Mouse (Mus musculus) lung, embryonic 14.5 days (tissue): ENCODE results near the gene Urad. TPM values are rescaled to one million over a fixed set of nuclear protein-coding genes. Genes with fewer than 3 reads are reported as not detected.

Source experiments
- ATAC-seq: fragments of 200-750 bp; cut with Nextera tagmentation; 2 replicates; pipeline ENCODE4 v1.8.0; 2017; ENCODE audit warnings: mild to moderate bottlenecking, moderate TSS enrichment, moderate library complexity; ENCODE audit not compliant: insufficient read depth
- DNase-seq: peaks from one replicate; pipeline ENCODE4 v3.0.0-alpha.2; 2015
- H3K27ac ChIP-seq: fragments of 300-500 bp; sonication (generic); 2 replicates; pipeline ENCODE4 v1.5.1; 2014; ENCODE audit warnings: low read depth, mild to moderate bottlenecking, moderate library complexity
- H3K27me3 ChIP-seq: fragments of 300-500 bp; sonication (generic); 2 replicates; pipeline ENCODE4 v1.6.1; 2014; ENCODE audit warnings: low read length, control low read depth; ENCODE audit not compliant: insufficient read depth
- H3K36me3 ChIP-seq: fragments of 300-500 bp; sonication (generic); 2 replicates; pipeline ENCODE4 v1.6.1; 2014; ENCODE audit warnings: control low read depth; ENCODE audit not compliant: insufficient read depth
- H3K4me1 ChIP-seq: fragments of 300-500 bp; sonication (generic); 2 replicates; pipeline ENCODE4 v1.6.1; 2014; ENCODE audit warnings: antibody characterized with exemption, control low read depth; ENCODE audit not compliant: insufficient read depth
- H3K4me2 ChIP-seq: fragments of 300-500 bp; sonication (generic); 2 replicates; pipeline ENCODE4 v1.6.1; 2014; ENCODE audit warnings: mild to moderate bottlenecking
- H3K4me3 ChIP-seq: fragments of 300-500 bp; sonication (generic); 2 replicates; pipeline ENCODE4 v1.5.1; 2014; ENCODE audit warnings: low read depth, low read length
- H3K9ac ChIP-seq: fragments of 300-500 bp; sonication (generic); 2 replicates; pipeline ENCODE4 v1.6.1; 2014
- H3K9me3 ChIP-seq: fragments of 300-500 bp; sonication (generic); 2 replicates; pipeline ENCODE4 v1.6.1; 2016; ENCODE audit warnings: low read depth, low read length, control low read depth
- CTCF ChIP-seq: IDR thresholded peaks from 2 replicates; pipeline ENCODE4 v1.5.1; 2016; ENCODE audit warnings: antibody characterized with exemption, low read depth
- WGBS: fragments of 180-500 bp; shearing (Covaris S2); extraction: QIAGEN DNeasy Blood & Tissue Kit; methylation state at CpG from one replicate; pipeline ENCODE4 v1.1.7; 2014; 5-methylcytosine and 5-hydroxymethylcytosine counted together
- polyA plus RNA-seq: library from polyadenylated mRNA; unstranded; fragments of >200 nt; fragmentation: Nextera tagmentation; extraction: Ambion mirVana; gene quantifications from 2 replicates; pipeline ENCODE4 v1.2.1, GENCODE M21; 2014

Gene Urad
- polyA plus RNA-seq, result not detected in 2 replicates

- Histone ChIP-seq H3K9ac (no peak within 1 kb of the TSS), H3K36me3 (no peaks in the 10 kb centered on the region), H3K4me3 (no peak within 1 kb of the TSS), H3K4me1 (no peaks in the 10 kb centered on the region), H3K4me2 (no peak within 1 kb of the TSS), H3K9me3 (no peaks in the 10 kb centered on the region), H3K27ac (no peak within 1 kb of the TSS), H3K27me3 (peaks cover 46% of the 10 kb centered on the region)
- no peak for TF ChIP-seq CTCF
- DNase-seq (no peak), ATAC-seq (no peak)
- WGBS, result 54% methylated on average over 8 of the region's 8 CpGs
Measured at GRCm38 (mm10) chr5:147322183-147322582, at the start of gene Urad. TSS of gene Urad (minus strand) at chr5:147322440.

GRCm38 (mm10) chr5:147370276-147370675, 48.0 kb upstream of the Urad start:
- H3K9me3 ChIP-seq, result no peaks in the 10 kb centered on the region
- DNase-seq, result no peak
- TF ChIP-seq CTCF, result no peak
- H3K36me3 ChIP-seq, result no peaks in the 10 kb centered on the region
- no peak overlapping the region for H3K4me3 ChIP-seq
- no peaks in the 10 kb centered on the region for H3K4me1 ChIP-seq
- H3K27me3 ChIP-seq, result no peaks in the 10 kb centered on the region
- WGBS, result 73% methylated on average over 8 of the region's 8 CpGs
- H3K27ac ChIP-seq, result no peak overlapping the region
- no peak overlapping the region for H3K4me2 ChIP-seq
- no peak for ATAC-seq
- H3K9ac ChIP-seq, result no peak overlapping the region

- no peak overlapping the region for H3K9ac ChIP-seq
- no peaks in the 10 kb centered on the region for H3K36me3 ChIP-seq
- no peaks in the 10 kb centered on the region for H3K9me3 ChIP-seq
- H3K27ac ChIP-seq, result no peak overlapping the region
- H3K4me2 ChIP-seq, result no peak overlapping the region
- no peak for TF ChIP-seq CTCF
- no peak overlapping the region for H3K4me3 ChIP-seq
- no peaks in the 10 kb centered on the region for H3K27me3 ChIP-seq
- WGBS, result 95% methylated on average over 6 of the region's 6 CpGs
- H3K4me1 ChIP-seq, result no peaks in the 10 kb centered on the region
- no peak for DNase-seq
- ATAC-seq, result no peak
Measured at GRCm38 (mm10) chr5:147368221-147368620, 46.0 kb upstream of the Urad start.

- Histone ChIP-seq H3K4me3 (no peak overlapping the region), H3K27me3 (no peaks in the 10 kb centered on the region), H3K9ac (no peak overlapping the region), H3K4me1 (no peaks in the 10 kb centered on the region), H3K9me3 (no peaks in the 10 kb centered on the region), H3K4me2 (no peak overlapping the region), H3K36me3 (no peaks in the 10 kb centered on the region), H3K27ac (no peak overlapping the region)
- 45% methylated on average over 16 of the region's 16 CpGs for WGBS
- TF ChIP-seq CTCF, result no peak
- no peak for ATAC-seq
- DNase-seq, result peak; percentile 5
Measured at GRCm38 (mm10) chr5:147365995-147366765, 43.9 kb upstream of the Urad start.

GRCm38 (mm10) chr5:147363054-147363453, 40.8 kb upstream of the Urad start:
- Histone ChIP-seq H3K9ac (no peak overlapping the region), H3K4me1 (no peaks in the 10 kb centered on the region), H3K9me3 (no peaks in the 10 kb centered on the region), H3K4me3 (no peak overlapping the region), H3K27ac (no peak overlapping the region), H3K36me3 (no peaks in the 10 kb centered on the region), H3K27me3 (no peaks in the 10 kb centered on the region), H3K4me2 (no peak overlapping the region)
- WGBS, result 72% methylated on average over 12 of the region's 12 CpGs
- ATAC-seq (no peak), DNase-seq (peak; percentile 15)
- TF ChIP-seq CTCF, result no peak

- DNase-seq (no peak), ATAC-seq (no peak)
- WGBS, result 81% methylated on average over 11 of the region's 11 CpGs
- TF ChIP-seq CTCF, result no peak
- Histone ChIP-seq H3K9ac (no peak overlapping the region), H3K27ac (no peak overlapping the region), H3K36me3 (no peaks in the 10 kb centered on the region), H3K4me1 (no peaks in the 10 kb centered on the region), H3K4me2 (no peak overlapping the region), H3K9me3 (no peaks in the 10 kb centered on the region), H3K27me3 (no peaks in the 10 kb centered on the region), H3K4me3 (no peak overlapping the region)
Measured at GRCm38 (mm10) chr5:147358481-147358880, 36.2 kb upstream of the Urad start.

- Histone ChIP-seq H3K4me3 (no peak overlapping the region), H3K4me2 (no peak overlapping the region), H3K27me3 (no peaks in the 10 kb centered on the region), H3K9ac (no peak overlapping the region), H3K4me1 (no peaks in the 10 kb centered on the region), H3K36me3 (no peaks in the 10 kb centered on the region), H3K9me3 (no peaks in the 10 kb centered on the region), H3K27ac (no peak overlapping the region)
- 42% methylated on average over 3 of the region's 3 CpGs for WGBS
- DNase-seq, result peak; percentile 34
- no peak for ATAC-seq
- TF ChIP-seq CTCF, result peak; percentile 61
Measured at GRCm38 (mm10) chr5:147357536-147357935, 35.3 kb upstream of the Urad start.
